Mouse (Mus musculus): Measurements from ENCODE around the gene Grap2.

Grap2 gene

DNA sequence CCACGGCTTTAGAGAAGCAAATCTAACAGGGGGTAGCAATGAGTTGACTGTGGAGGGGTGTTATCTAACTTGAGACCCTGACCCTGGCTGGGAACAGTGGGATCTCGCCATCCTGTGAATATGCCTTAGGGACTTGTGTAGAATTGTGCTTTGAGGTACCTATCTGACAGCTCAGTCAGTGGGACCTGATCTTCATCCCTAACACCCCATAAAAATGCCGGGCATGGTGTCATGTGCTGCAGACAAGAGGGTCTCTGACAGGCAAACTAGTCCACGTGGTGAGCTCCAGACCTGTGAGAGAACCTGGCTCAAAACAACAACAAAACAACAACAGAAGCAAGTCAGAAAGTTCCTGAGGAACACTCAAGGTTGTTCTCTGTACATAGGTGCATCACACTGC lies 27.4 kb downstream of the Grap2 start:
- no peak for DNase-seq (ENCODE audit: extremely low read depth, low read depth)

DNA sequence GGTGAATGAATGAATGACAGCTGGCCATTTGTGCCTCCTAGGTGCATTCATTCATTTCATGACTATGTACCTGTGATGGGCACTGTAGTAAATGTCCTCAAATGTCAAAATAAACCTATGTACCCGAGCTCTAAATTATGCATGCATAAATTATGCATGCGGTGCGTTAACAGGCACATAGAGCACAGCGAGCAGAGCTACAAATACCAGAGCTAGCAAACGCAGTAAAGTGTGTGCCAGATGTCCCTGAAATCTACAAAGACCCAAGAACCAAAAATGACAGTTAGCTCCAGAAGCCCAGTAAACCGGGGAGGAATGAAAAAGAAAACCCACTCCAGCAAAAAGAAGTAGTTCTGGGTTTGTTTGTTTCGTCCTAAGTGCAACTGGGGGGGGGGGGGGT lies 29.1 kb downstream of the Grap2 start:
- no peak for DNase-seq (ENCODE audit: extremely low read depth, low read depth)

DNA sequence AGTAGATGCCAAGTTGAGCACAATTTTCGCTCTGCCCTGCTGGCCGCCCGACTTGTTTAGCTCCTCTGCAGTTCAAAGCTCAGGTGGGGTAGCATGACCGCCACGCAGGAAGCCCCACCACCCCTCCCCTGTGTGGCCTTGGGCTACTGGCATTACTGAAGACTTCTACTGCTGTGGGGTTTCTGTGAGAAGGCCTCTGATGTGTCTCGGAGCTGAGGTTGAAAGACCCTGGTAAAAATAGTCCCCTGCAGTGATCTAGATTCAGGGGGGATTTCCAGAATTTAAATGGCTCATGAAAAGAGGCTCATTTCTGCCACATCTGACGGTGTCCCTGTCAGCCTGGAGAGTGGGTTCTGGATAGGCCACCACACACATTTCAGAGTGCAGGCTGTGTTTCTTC lies 30.1 kb downstream of the Grap2 start:
- DNase-seq (ENCODE audit: extremely low read depth, low read depth), result no peak

DNA sequence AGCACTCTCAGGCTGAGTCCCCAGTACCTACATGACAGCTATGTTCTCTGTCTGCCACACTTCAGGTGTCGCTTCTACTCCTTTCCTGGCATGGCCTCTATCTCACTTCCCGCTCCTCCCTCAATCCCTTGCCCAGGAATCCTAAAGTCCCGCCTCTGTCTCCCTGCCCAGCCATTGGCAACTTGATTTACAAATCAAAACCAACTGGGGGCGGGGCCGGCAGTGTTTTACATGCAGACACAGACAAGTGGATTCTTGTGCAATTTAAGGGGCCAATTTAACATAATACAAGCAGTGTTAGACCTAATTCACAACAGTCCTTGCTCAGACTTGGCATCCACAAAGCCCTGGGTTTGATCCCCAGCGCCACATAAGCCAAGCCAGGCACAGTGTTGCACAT lies 31.6 kb downstream of the Grap2 start:
- no peak for DNase-seq (ENCODE audit: extremely low read depth, low read depth)

DNA sequence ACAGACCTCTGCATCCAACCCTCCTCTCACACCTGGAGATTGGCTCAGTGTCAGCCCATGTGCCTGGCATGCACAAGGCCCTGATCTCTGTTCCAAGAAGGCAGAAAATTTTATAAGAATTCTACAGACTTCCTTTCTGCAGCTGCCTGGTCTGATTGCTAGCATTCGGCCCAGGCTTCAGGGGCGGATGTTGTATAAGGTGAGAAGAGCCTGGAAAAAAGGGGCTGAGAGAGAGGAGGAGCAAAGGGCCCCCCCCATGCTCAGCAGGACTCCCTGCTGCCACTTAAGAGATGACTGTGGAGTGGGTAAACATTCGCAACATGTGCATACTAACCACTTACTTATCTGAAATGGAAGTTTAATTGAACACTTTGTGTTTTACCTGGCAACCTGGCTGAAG lies 35.6 kb downstream of the Grap2 start:
- DNase-seq (ENCODE audit: extremely low read depth, low read depth), result no peak

DNA sequence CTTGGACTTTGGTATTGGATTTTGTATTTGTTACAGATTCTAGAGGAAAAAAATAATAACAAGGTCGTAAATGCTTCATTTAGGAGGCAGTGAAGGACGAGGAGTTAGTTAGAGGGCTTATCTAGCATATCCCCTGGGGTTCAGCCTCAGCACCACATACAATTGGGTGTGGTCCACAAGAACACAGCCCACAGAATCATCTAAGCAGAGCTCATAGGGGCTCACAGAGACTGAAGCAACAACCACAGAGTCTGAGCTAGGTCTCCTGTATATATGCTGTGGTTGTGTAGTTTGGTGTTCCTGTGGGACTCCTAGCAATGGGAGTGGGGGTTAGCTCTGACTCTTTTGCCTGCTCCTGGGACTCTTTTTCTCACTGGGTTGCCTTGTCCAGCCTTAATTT lies 37.9 kb downstream of the Grap2 start:
- no peak for DNase-seq (ENCODE audit: extremely low read depth, low read depth)

DNA sequence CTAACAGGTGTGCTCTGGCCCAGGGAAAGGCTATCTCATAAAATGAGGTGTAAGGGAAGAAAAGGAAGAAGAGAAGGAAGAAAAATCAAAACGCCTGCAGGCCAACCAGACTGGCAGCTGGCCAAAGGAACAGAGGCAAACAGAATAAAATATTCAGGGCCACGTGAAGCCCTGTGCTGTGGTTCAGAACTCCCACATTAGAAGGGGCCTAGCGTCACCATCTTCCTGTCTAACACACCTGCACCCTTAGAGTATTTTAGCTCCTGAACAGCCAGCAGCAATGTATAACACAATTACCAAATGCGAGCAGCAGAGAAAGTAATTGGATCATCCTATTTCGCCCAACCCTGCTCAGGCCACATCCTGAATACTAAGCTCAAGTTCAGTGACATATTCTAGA lies 39.1 kb downstream of the Grap2 start:
- DNase-seq (ENCODE audit: extremely low read depth, low read depth), result no peak

DNA sequence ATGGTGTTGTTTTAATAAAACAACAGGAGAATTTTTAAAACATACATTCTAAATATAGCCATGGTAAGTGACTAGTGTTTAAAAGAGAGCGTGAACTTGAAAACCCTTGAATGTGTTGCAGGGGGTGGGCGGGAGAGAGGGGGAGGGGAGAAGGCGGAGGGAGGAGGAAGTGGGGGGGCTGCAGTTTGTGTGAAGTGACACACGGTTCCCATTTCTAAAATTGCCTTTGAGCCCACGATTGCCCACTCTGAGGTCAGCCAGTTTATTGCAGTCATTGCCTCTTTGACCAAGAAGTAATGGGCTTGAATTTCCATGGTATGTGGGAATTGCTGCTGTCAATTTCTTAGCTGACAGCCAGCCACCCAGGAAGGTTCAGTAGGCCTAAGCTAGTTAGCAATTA lies 41.5 kb downstream of the Grap2 start:
- DNase-seq (ENCODE audit: extremely low read depth, low read depth), result no peak

DNA sequence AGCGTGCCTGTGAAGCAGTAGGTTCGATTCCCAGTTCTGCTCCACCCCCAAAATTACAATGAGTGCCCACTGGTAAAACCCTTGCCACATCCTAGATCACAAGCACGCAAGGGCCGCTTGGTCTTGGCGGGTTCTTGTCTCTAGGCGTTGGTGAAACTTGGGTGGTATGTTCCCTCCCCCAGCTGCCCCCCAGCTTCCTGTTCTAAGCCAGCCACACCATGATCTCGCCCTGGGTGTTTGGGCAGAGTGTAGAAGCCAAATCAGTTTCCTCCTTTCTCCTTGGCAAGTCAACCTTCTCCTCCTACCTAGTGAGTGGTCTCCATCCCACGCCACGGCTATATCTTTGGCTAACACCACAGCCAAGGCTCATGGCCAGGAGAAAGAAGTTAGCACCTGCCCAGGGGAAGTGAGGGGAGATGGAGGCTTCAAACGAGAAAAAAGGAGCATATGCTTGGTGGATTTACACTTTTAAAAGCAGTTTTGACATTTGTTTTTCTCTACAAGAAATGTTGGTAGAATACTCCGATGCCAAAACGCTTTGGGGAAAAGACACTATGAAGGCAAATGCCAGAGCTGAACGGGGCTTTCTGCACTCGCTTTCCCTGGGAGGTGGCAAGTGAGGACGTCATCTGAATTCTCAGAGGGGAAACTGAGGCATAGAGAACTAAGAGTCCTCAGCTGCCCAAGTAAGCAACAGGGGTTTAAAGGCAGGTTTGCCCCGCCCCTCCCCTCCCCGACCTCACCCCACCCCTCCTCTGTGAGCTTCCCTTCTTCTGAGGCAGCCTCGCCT lies 42.3 kb downstream of the Grap2 start:
- DNase-seq (ENCODE audit: extremely low read depth, low read depth), result no peak

DNA sequence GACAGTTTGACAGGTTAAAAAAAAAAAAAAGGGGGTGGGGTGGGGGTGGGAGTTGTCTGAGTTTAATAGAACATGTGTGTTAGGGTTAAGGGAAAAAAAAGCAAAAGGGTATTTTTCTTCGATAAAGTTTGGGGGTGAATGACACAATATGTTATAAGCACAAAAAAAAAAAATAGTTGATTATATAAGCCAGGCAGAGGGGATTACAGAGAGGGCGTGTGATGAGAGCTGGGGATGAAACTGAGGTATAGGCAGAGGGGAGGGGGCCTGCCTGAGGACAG lies 42.8 kb downstream of the Grap2 start:
- no peak for DNase-seq (ENCODE audit: extremely low read depth, low read depth)

DNA sequence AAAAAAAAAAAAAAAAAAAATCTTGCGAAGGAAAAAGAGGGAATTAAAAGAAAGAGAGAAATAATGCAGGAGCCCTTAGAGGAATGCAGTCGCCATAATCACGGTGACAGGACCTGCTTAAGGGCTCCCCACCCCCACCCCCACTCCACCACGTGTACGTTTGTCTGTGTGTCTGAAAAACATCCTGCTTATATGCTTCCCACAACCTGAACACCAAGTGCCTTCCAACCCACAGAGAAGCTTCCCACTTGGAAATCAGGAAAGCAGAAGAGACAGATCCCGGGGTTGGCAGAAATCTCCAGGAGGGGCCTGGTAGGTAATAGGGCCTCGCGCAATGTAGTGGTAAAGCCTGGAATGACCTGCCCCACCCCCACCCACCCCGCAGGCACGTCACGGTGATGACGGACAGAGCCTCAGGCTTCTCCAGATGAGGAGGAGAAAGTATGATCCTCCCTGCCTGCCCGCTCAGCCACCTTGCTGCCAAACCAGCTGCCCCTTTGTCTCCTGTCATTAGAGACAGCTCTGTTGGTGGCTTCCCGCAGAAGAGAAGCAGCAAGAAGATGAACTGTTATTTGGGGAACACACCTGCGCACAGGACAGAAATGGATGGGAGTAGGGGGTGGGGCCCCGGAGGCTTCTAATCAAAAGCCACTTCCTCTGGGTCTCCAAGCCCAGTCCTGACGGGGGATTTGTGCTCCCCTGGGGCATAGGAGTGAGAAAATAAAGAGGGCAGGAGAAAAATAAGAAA lies 43.4 kb downstream of the Grap2 start:
- no peak for DNase-seq (ENCODE audit: extremely low read depth, low read depth)

DNA sequence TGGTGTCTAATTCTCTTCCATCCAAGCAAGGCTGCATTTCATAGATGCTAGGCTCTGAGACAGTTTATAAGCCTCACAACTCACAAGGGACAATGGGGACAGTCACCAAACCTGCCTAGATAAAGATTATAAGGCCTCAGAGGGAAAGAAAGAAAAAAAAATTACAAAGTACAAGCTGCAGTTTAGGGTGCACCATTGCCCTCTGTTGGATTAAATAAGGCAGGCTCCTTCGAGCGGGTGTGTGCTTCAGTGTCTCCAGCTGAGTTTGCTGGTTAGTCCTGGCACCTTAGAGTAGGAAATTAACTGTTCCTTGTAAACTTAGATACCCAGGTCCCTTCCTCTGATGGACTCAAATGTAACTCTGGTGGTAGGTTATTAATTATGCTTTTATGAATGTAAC lies 45.4 kb downstream of the Grap2 start:
- no peak for DNase-seq (ENCODE audit: extremely low read depth, low read depth)

DNA sequence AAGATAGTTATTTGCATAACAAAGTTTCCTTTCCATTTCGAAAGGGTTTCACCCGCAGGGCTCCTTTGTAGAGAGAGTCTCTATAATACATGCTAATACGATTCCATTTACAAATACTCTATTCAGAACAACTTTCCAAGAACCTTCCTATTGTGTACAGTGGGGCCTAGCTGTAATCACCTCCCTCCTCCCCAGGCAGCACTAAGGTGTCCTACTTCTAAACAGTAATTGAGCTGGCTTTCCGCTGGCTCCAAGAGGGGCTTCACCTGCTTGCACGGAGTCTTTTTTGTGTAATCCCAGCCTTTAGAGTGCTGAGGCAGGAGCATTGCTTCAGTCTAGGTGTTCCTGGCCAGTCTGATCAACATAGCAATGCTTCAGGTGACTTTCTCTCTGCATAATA lies 46.8 kb downstream of the Grap2 start:
- no peak for DNase-seq (ENCODE audit: extremely low read depth, low read depth)

DNA sequence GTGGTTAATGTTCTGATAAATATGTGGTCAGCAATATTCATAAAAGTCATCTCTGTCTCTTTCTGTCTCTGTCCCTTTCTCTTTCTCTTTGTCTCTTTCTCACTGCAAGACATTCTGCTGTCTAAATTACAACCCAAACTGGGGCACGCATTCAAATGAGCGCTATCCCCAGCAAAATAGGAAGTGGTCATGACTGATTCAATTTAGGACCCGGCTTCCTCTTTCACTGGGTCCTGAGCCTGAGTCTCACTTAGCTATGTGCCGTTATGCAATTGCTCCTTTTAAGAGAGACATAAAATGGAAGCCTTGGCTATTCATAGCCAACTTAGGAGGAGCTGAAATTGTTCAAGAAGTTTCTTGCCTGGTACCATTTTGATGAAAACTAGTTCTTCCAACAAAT lies 47.4 kb downstream of the Grap2 start:
- DNase-seq (ENCODE audit: extremely low read depth, low read depth), result peak; percentile 73

DNA sequence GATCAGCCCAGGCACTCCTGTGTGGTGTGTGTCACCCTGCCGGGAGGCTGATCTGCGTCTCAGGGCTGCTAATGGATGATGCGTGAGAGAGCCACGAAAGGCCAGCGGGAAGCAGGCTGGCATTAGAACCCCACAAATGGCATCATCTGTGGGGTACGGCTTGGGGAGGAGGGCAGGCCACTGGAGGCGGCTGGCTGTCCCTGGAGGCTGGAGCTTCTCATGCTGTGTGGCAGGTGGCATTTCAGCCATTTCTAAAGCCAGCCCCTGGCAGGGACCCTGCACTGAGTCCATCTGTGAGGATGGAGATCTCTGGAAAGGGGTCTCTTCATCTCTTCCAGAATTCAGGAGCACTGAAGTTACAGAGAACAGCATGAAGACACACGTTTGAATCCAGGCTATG lies 48.0 kb downstream of the Grap2 start:
- no peak for DNase-seq (ENCODE audit: extremely low read depth, low read depth)

DNA sequence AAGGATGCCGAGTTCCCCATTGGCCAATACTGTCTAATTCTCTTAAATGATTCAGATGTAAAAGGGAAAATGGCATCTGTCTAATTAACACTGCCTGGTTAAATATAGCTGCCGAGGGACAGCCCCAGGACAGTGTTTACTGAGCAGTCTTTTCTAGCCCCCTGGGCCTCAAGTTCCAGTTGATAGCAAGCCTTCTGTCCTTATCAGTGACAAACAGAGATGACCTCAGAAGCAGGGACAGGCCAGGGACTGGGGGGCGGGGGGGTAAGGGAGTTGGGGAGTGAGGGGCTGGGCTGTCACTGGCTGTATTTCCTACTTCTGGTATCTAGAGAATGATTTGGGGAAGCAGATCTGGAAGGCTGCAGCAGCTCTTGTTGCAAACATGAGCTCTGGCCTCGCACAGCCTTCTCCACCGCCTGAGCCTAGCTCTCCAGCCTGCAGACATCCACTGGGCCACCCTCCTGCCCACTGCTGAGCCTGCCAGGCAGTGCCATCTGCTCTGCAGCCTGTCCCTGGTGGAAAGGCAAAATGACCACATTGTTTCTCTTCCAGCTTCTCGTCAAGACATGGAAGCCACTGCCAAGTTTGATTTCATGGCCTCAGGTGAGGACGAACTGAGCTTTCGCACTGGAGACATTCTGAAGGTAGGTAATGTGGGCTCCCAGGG lies 50.9 kb downstream of the Grap2 start:
- peak; percentile 93 for DNase-seq (ENCODE audit: extremely low read depth, low read depth)

DNA sequence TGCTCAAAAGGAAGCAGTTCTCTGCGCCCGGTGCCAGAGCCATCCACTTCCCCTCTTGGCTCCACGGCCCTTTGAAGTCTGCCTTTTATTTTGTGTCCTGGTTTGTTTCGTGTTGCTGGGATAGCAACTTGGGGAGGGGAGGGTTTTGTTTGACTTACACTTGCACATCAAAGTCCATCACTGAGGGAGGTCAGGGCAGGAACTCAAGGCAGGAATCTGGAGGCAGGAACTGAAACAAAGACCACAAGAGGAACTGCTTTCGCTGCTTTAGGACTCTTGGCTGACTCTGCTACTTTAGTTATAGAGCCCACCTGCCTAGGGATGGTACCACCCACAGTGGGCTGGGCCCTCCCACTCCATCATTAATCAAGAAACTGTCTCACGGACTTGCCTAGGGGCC lies 54.1 kb downstream of the Grap2 start:
- DNase-seq (ENCODE audit: extremely low read depth, low read depth), result no peak

DNA sequence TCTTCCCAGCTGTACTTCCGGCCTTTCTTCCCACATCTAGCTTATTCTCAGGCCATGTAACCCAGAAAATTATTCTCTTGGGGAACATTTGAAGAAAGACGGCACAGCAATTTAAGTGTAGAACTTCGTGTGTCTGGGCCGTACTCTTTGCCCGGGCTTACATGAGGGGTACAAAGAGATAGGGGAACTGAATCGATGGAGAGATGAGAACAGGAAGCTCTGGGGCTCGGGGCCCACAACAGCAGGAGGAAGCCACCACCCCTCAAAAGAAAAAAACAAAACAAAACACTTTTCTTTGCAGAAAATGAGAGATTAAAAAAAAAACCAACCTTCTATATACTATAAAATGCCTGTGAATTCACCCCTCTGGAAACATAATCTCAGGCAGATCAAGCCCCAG lies 57.8 kb downstream of the Grap2 start:
- DNase-seq (ENCODE audit: extremely low read depth, low read depth), result no peak

DNA sequence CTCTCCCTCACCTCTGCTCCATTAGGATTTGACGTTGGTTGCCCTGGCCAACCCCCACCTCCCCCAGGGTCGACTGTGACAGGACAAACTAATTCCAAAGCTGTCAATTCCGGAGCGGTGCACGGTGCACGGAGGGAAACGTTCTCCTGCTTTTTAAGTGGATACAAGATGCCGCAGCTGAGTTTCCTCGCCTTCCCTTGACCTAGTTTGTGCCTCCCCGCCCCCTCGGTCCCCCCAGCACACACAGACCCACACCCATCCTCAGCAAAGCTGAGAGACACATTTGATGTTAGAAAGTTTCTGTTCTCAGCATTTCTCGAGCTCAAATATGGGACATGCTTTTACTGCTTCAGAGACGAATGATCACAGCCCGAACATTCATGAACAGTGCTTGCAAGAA lies 58.3 kb downstream of the Grap2 start:
- DNase-seq (ENCODE audit: extremely low read depth, low read depth), result no peak

DNA sequence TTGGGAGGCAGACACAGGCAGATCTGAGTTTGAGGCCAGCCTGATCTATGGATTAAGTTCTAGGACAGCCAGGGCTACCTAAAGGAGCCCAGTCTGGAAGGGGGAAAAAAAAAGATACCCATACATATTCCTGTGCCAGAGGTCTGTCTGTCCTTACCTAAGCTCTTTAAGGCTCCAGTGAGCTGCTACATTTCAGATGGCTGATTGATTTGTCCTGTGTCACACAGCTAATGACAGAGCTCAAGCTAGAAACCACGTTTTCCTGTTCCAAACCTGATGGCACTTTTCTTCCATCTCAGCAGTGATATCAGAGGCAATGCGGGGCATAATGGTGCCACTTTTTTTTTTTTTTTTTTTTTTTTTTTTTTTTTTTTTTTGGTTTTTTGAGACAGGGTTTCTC lies 58.9 kb downstream of the Grap2 start:
- no peak for DNase-seq (ENCODE audit: extremely low read depth, low read depth)

DNA sequence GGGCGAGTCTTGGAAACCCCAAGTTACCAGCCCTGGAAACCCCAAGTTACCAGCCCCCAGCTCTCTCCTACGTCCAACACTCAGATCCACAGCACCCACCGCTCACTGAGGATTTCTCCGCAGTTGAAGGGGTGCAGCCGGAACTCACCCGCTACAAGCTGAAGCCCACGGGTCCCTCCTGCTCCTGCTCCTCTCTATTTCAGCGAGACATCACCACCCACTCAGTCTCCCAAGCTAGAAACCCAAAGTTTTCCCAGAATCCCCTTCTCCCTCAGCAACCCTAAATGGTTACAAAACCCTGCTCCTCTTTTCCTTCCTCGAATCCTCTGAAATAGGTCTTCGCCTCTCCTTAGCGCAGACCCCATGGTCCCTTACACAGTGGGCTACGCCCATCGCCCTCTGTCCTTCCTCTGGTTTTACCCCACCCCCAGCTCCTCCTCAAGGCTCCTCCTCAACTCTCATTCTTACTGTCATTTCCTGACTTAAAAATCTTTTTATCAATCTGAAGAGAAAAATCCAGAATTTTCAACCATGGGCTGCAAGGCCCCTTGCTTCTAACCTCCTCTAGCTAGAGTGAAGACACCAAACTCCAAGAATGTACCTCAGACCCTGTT lies 60.0 kb downstream of the Grap2 start:
- no peak for DNase-seq (ENCODE audit: extremely low read depth, low read depth)

DNA sequence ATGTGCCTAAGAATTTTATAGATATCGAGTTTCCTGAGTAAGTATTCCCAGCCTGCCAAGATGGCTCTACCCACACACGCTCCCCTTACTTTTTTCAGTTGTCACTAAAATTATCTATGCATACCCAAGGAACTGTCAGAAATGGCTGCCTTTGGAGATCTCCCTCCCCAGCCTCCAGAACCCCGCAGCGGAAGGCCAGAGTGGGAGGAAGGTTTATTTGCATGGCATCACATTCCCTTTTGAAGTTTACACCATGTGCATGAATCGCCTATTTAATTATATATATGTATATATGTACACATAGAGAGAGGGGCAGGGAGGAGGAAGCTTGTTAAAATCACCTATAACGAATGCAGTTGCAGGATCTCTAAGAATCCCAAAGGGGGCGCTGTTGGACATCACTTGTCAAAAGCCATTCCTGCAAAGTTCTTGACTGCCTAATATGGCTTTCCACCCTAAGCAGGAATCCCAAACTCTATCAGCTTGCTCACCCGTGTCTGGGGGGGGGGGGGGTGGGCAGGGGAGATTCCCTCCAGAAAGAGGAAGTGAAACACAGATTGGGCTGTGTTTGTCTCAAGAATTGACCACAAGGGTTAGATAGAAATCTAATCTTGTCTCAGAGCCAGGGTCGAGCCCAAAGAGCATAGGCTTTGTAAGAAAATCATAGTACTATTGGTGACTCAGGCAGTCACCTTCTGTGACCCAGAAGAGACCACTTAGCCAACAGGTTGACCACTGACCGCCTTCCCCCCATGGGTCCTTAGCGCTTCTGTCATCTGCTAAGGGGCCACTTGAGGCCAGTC lies 62.2 kb downstream of the Grap2 start:
- DNase-seq (ENCODE audit: extremely low read depth, low read depth), result peak; percentile 70
